Mouse (Mus musculus): ENCODE results near the gene 6430548M08Rik. TPM values are rescaled to one million over a fixed set of nuclear protein-coding genes. Genes with fewer than 3 reads are reported as not detected.
A peak's percentile ranks its signal among the peaks of the same experiment; 100 is the strongest.

6430548M08Rik gene
- polyA plus RNA-seq, 1 experiment: 2.4 TPM

- H3K9me3 ChIP-seq: no peaks in the 10 kb centered on the region
- peaks cover 15% of the 10 kb centered on the region for H3K36me3 ChIP-seq (replicated peaks; ENCODE audit: low read length)
- peaks cover 3% of the 10 kb centered on the region for H3K27me3 ChIP-seq (replicated peaks)
- TF ChIP-seq GATA1 (IDR thresholded peaks at IDR 0.05; ENCODE audit: borderline replicate concordance, low read length): no peak
- TF ChIP-seq FLI1 (IDR thresholded peaks at IDR 0.05; ENCODE audit: low read length): no peak
- H3K4me1 ChIP-seq: peaks cover 70% of the 10 kb centered on the region
- no peak overlapping the region for H3K4me3 ChIP-seq (replicated peaks)
These were observed 10.0 kb upstream of the 6430548M08Rik start for GRCm38 (mm10) chr8:120103916-120104315.

- peaks cover 70% of the 10 kb centered on the region for H3K4me1 ChIP-seq
- H3K36me3 ChIP-seq (replicated peaks; ENCODE audit: low read length): peaks cover 15% of the 10 kb centered on the region
- H3K9me3 ChIP-seq: no peaks in the 10 kb centered on the region
- peaks cover 9% of the 10 kb centered on the region for H3K27me3 ChIP-seq (replicated peaks)
- no peak for TF ChIP-seq FLI1 (IDR thresholded peaks at IDR 0.05; ENCODE audit: low read length)
- H3K4me3 ChIP-seq (replicated peaks): peak overlapping the region; percentile 48
These were observed 9.2 kb upstream of the 6430548M08Rik start for GRCm38 (mm10) chr8:120104721-120105272.

DNA sequence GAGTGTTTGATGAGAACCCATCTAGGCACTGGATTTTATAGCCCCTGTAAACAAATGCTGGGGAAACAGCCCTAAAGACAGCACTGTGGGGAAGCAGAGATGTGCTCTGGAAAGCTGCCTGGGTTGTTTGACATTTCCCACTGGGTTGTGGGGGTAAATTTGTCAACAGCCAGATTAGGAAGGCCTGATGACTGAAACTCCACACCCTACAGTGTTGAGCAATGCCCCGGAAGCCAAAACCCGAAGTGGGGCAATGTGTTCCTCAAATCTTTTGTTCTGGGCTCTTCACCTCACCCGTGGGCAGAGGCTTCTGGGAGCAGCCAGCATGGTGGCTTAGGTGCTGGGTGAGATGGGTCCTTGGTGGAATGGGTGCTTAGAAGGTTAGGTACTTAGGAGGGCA, 4.8 kb upstream of the 6430548M08Rik start:
- H3K27me3 ChIP-seq (replicated peaks): peaks cover 14% of the 10 kb centered on the region
- TF ChIP-seq FLI1 (IDR thresholded peaks at IDR 0.05; ENCODE audit: low read length) (no peak), GATA1 (IDR thresholded peaks at IDR 0.05; ENCODE audit: borderline replicate concordance, low read length) (no peak)
- peaks cover 9% of the 10 kb centered on the region for H3K36me3 ChIP-seq (replicated peaks; ENCODE audit: low read length)
- H3K4me3 ChIP-seq (replicated peaks): peak overlapping the region; percentile 29
- peaks cover 73% of the 10 kb centered on the region for H3K4me1 ChIP-seq
- no peaks in the 10 kb centered on the region for H3K9me3 ChIP-seq

DNA sequence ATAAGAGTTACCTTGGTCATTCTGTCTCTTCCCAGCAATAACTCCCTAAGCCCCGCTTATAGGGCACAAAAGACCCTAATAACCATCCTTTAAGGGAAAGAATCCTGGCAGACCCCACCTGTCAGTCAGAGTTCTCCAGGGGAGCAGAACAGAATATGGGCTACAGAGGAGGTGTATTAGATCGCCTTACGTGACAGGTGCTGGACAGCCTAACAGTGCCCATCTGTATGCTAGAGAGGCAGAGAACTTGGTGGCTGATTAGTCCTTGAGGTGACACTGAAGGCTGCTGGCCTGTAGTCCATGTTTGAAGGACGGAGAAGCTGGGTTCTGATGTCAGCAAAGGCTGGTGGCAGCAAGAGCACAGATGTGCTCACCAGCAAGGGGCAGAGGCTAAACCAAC, 3.0 kb upstream of the 6430548M08Rik start:
- no peaks in the 10 kb centered on the region for H3K36me3 ChIP-seq (replicated peaks; ENCODE audit: low read length)
- peaks cover 74% of the 10 kb centered on the region for H3K4me1 ChIP-seq
- peaks cover 32% of the 10 kb centered on the region for H3K27me3 ChIP-seq (replicated peaks)
- TF ChIP-seq FLI1 (IDR thresholded peaks at IDR 0.05; ENCODE audit: low read length) (no peak), GATA1 (IDR thresholded peaks at IDR 0.05; ENCODE audit: borderline replicate concordance, low read length) (no peak)
- no peaks in the 10 kb centered on the region for H3K9me3 ChIP-seq
- peak overlapping the region; percentile 47 for H3K4me3 ChIP-seq (replicated peaks)

- Histone ChIP-seq H3K9me3 (no peaks in the 10 kb centered on the region), H3K36me3 (replicated peaks; ENCODE audit: low read length) (no peaks in the 10 kb centered on the region), H3K4me3 (replicated peaks) (no peak overlapping the region), H3K27me3 (replicated peaks) (peaks cover 37% of the 10 kb centered on the region), H3K4me1 (peaks cover 75% of the 10 kb centered on the region)
- TF ChIP-seq GATA1 (IDR thresholded peaks at IDR 0.05; ENCODE audit: borderline replicate concordance, low read length) (no peak), FLI1 (IDR thresholded peaks at IDR 0.05; ENCODE audit: low read length) (no peak)
These were observed 2.6 kb upstream of the 6430548M08Rik start for GRCm38 (mm10) chr8:120111382-120111781.

DNA sequence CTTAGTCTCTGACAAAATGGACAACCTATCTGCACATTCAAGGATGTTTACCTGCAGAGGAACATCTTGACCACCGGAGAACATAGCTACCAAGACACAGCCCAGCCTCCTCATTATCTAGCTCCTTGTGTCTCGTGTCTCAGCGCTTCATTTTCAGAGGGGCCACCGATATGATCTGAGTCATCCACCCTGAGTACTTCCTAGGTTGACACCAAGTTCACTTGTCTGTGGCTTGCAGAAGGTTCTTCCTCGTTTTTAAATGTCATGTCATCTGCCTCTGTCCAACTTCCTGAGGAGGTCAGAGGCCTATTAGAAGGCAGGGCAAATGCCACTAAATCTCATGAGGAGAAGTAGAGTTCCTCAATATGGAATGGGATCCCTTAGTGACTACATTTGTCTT, 1.4 kb upstream of the 6430548M08Rik start:
- H3K36me3 ChIP-seq (replicated peaks; ENCODE audit: low read length): no peaks in the 10 kb centered on the region
- H3K9me3 ChIP-seq: no peaks in the 10 kb centered on the region
- TF ChIP-seq GATA1 (IDR thresholded peaks at IDR 0.05; ENCODE audit: borderline replicate concordance, low read length) (no peak), FLI1 (IDR thresholded peaks at IDR 0.05; ENCODE audit: low read length) (no peak)
- peak overlapping the region; percentile 95 for H3K4me3 ChIP-seq (replicated peaks)
- peaks cover 48% of the 10 kb centered on the region for H3K27me3 ChIP-seq (replicated peaks)
- H3K4me1 ChIP-seq: peaks cover 80% of the 10 kb centered on the region

GRCm38 (mm10) chr8:120113306-120113705, 646 bp upstream of the 6430548M08Rik start:
- TF ChIP-seq FLI1 (IDR thresholded peaks at IDR 0.05; ENCODE audit: low read length): no peak
- no peak for TF ChIP-seq GATA1 (IDR thresholded peaks at IDR 0.05; ENCODE audit: borderline replicate concordance, low read length)
- peaks cover 53% of the 10 kb centered on the region for H3K27me3 ChIP-seq (replicated peaks)
- peaks cover 87% of the 10 kb centered on the region for H3K4me1 ChIP-seq
- no peaks in the 10 kb centered on the region for H3K36me3 ChIP-seq (replicated peaks; ENCODE audit: low read length)
- peak overlapping the region; percentile 95 for H3K4me3 ChIP-seq (replicated peaks)
- H3K9me3 ChIP-seq: no peaks in the 10 kb centered on the region

DNA sequence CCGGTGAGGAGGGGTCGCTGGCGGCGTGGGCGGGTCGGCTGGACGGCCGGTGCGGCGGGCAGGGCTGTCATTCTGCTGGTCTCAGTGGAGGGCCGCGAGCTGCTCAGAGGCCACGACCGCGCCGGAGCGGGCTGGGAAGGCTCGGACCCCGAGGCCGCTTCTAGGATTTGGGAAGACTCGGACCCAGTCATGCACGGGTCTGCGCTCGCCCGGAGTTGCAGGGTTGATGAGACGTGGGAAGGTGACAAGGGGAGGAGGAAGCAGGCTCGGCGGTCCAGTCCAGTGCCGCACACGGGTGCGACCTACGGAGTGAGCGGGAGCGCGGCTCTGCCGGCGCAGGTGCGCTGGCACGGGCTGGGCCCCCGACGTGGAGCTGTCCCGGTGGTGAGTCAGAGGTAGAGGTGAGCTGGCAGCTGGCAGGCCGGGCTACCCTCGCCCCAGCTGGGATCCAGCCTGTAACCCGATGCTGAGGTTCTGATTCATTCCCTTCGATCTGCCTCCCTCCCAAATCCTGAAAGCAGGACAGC, 426 bp downstream of the 6430548M08Rik start:
- H3K9me3 ChIP-seq: no peaks in the 10 kb centered on the region
- H3K4me1 ChIP-seq: peaks cover 90% of the 10 kb centered on the region
- no peaks in the 10 kb centered on the region for H3K36me3 ChIP-seq (replicated peaks; ENCODE audit: low read length)

GRCm38 (mm10) chr8:120116600-120116999, 2.6 kb downstream of the 6430548M08Rik start:
- H3K36me3 ChIP-seq (replicated peaks; ENCODE audit: low read length): no peaks in the 10 kb centered on the region
- H3K4me3 ChIP-seq (replicated peaks): no peak overlapping the region
- H3K9me3 ChIP-seq: no peaks in the 10 kb centered on the region
- peaks cover 70% of the 10 kb centered on the region for H3K27me3 ChIP-seq (replicated peaks)
- peaks cover 88% of the 10 kb centered on the region for H3K4me1 ChIP-seq
- TF ChIP-seq GATA1 (IDR thresholded peaks at IDR 0.05; ENCODE audit: borderline replicate concordance, low read length): no peak
- no peak for TF ChIP-seq FLI1 (IDR thresholded peaks at IDR 0.05; ENCODE audit: low read length)

More for the DNA sequence above, 426 bp downstream of the 6430548M08Rik start:
- no peak for TF ChIP-seq GATA1 (IDR thresholded peaks at IDR 0.05; ENCODE audit: borderline replicate concordance, low read length)
- peak overlapping the region; percentile 95 for H3K4me3 ChIP-seq (replicated peaks)
- H3K27me3 ChIP-seq (replicated peaks): peaks cover 61% of the 10 kb centered on the region

DNA sequence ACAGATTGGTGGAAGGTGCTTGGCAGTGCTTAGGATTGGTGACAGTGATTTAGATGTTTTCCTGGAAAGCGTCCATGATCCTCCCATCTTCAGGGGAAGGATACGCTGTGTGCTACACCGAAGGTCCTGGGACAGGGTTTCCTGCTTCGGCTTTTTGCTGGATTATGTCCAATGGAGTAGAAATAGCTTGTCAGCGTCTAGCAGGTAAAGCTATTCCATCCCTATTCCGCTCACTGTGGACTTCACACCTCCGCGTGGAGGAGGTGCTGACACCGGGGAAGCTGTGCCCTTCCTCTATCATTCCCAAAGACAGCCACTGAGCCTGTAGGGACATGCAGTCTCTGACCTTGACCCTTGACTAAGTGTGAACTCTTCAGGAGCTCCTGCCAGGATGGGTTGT, 4.2 kb downstream of the 6430548M08Rik start:
- H3K27me3 ChIP-seq (replicated peaks): peaks cover 79% of the 10 kb centered on the region
- H3K4me1 ChIP-seq: peaks cover 76% of the 10 kb centered on the region
- TF ChIP-seq FLI1 (IDR thresholded peaks at IDR 0.05; ENCODE audit: low read length): no peak
- TF ChIP-seq GATA1 (IDR thresholded peaks at IDR 0.05; ENCODE audit: borderline replicate concordance, low read length): no peak
- H3K36me3 ChIP-seq (replicated peaks; ENCODE audit: low read length): no peaks in the 10 kb centered on the region
- no peaks in the 10 kb centered on the region for H3K9me3 ChIP-seq
- no peak overlapping the region for H3K4me3 ChIP-seq (replicated peaks)
